Mouse (Mus musculus): ENCODE measurements around the gene Nup98. TPM values are rescaled to one million over a fixed set of nuclear protein-coding genes. Genes with fewer than 3 reads are reported as not detected.
A peak's percentile ranks its signal among the peaks of the same experiment; 100 is the strongest.

Gene Nup98
- polyA plus RNA-seq, 1 experiment, result 18.9 TPM

- 13% methylated on average over 2 of the region's 2 CpGs for WGBS
- H3K4me3 ChIP-seq (replicated peaks; ENCODE audit: control insufficient read depth, low read depth, low read length), result peak overlapping the region; percentile 34
- peaks cover 8% of the 10 kb centered on the region for H3K4me1 ChIP-seq (ENCODE audit: control insufficient read depth, insufficient read depth, low read length)
- peak overlapping the region; percentile 57 for H3K27ac ChIP-seq (ENCODE audit: control insufficient read depth, insufficient read depth, low read depth, low read length, poor library complexity)
- TF ChIP-seq CTCF (IDR thresholded peaks at IDR 0.05; ENCODE audit: control insufficient read depth, insufficient read depth, low read length), result no peak
- no peak for TF ChIP-seq POLR2A (IDR thresholded peaks at IDR 0.05; ENCODE audit: borderline replicate concordance, control insufficient read depth, low read depth, low read length)
Observed at GRCm38 (mm10) chr7:102243870-102244269, 33.9 kb upstream of the Nup98 start.

GRCm38 (mm10) chr7:102242917-102243316 lies 32.9 kb upstream of the Nup98 start:
- H3K4me1 ChIP-seq (ENCODE audit: control insufficient read depth, insufficient read depth, low read length), result peaks cover 8% of the 10 kb centered on the region; the same call in 1 of the 2 replicates
- no peak overlapping the region for H3K4me3 ChIP-seq (replicated peaks; ENCODE audit: control insufficient read depth, low read depth, low read length)
- no peak for TF ChIP-seq CTCF (IDR thresholded peaks at IDR 0.05; ENCODE audit: control insufficient read depth, insufficient read depth, low read length)
- TF ChIP-seq POLR2A (IDR thresholded peaks at IDR 0.05; ENCODE audit: borderline replicate concordance, control insufficient read depth, low read depth, low read length), result no peak
- H3K27ac ChIP-seq (ENCODE audit: control insufficient read depth, insufficient read depth, low read depth, low read length, poor library complexity), result peak overlapping the region; percentile 52; the same call in 1 of the 2 replicates
- 56% methylated on average over 3 of the region's 3 CpGs for WGBS

GRCm38 (mm10) chr7:102242371-102242770 lies 32.4 kb upstream of the Nup98 start:
- TF ChIP-seq POLR2A (IDR thresholded peaks at IDR 0.05; ENCODE audit: borderline replicate concordance, control insufficient read depth, low read depth, low read length), result no peak
- TF ChIP-seq CTCF (IDR thresholded peaks at IDR 0.05; ENCODE audit: control insufficient read depth, insufficient read depth, low read length), result no peak
- H3K4me1 ChIP-seq (ENCODE audit: control insufficient read depth, insufficient read depth, low read length), result peaks cover 8% of the 10 kb centered on the region; the same call in 1 of the 2 replicates
- peak overlapping the region; percentile 8; the same call in 1 of the 2 replicates for H3K27ac ChIP-seq (ENCODE audit: control insufficient read depth, insufficient read depth, low read depth, low read length, poor library complexity)

GRCm38 (mm10) chr7:102239591-102239990 lies 29.6 kb upstream of the Nup98 start:
- TF ChIP-seq POLR2A (IDR thresholded peaks at IDR 0.05; ENCODE audit: borderline replicate concordance, control insufficient read depth, low read depth, low read length) (no peak), CTCF (IDR thresholded peaks at IDR 0.05; ENCODE audit: control insufficient read depth, insufficient read depth, low read length) (no peak)
- H3K4me1 ChIP-seq (ENCODE audit: control insufficient read depth, insufficient read depth, low read length), result peaks cover 7% of the 10 kb centered on the region; the same call in 1 of the 2 replicates
- no peak overlapping the region for H3K27ac ChIP-seq (ENCODE audit: control insufficient read depth, insufficient read depth, low read depth, low read length, poor library complexity)
- no peak overlapping the region for H3K4me3 ChIP-seq (replicated peaks; ENCODE audit: control insufficient read depth, low read depth, low read length)
- 90% methylated on average over 16 of the region's 16 CpGs for WGBS

More at GRCm38 (mm10) chr7:102242371-102242770, 32.4 kb upstream of the Nup98 start:
- H3K4me3 ChIP-seq (replicated peaks; ENCODE audit: control insufficient read depth, low read depth, low read length), result no peak overlapping the region
- 36% methylated on average over 5 of the region's 5 CpGs for WGBS

GRCm38 (mm10) chr7:102238686-102239286 lies 28.8 kb upstream of the Nup98 start:
- 80% methylated on average over 8 of the region's 8 CpGs for WGBS
- TF ChIP-seq POLR2A (IDR thresholded peaks at IDR 0.05; ENCODE audit: borderline replicate concordance, control insufficient read depth, low read depth, low read length), result no peak
- no peak for TF ChIP-seq CTCF (IDR thresholded peaks at IDR 0.05; ENCODE audit: control insufficient read depth, insufficient read depth, low read length)
- no peak overlapping the region for H3K27ac ChIP-seq (ENCODE audit: control insufficient read depth, insufficient read depth, low read depth, low read length, poor library complexity)
- H3K4me3 ChIP-seq (replicated peaks; ENCODE audit: control insufficient read depth, low read depth, low read length), result no peak overlapping the region
- peaks cover 6% of the 10 kb centered on the region; the same call in 1 of the 2 replicates for H3K4me1 ChIP-seq (ENCODE audit: control insufficient read depth, insufficient read depth, low read length)

- 63% methylated on average over 4 of the region's 4 CpGs for WGBS
- no peaks in the 10 kb centered on the region for H3K4me1 ChIP-seq (ENCODE audit: control insufficient read depth, insufficient read depth, low read length)
Observed at GRCm38 (mm10) chr7:102233059-102233458, 23.1 kb upstream of the Nup98 start.

GRCm38 (mm10) chr7:102229814-102230213 lies 19.8 kb upstream of the Nup98 start:
- no peak overlapping the region for H3K27ac ChIP-seq (ENCODE audit: control insufficient read depth, insufficient read depth, low read depth, low read length, poor library complexity)
- H3K4me1 ChIP-seq (ENCODE audit: control insufficient read depth, insufficient read depth, low read length), result no peaks in the 10 kb centered on the region
- WGBS, result 83% methylated on average over 6 of the region's 6 CpGs
- TF ChIP-seq CTCF (IDR thresholded peaks at IDR 0.05; ENCODE audit: control insufficient read depth, insufficient read depth, low read length), result no peak
- TF ChIP-seq POLR2A (IDR thresholded peaks at IDR 0.05; ENCODE audit: borderline replicate concordance, control insufficient read depth, low read depth, low read length), result no peak
- H3K4me3 ChIP-seq (replicated peaks; ENCODE audit: control insufficient read depth, low read depth, low read length), result no peak overlapping the region

More at GRCm38 (mm10) chr7:102233059-102233458, 23.1 kb upstream of the Nup98 start:
- Histone ChIP-seq H3K27ac (ENCODE audit: control insufficient read depth, insufficient read depth, low read depth, low read length, poor library complexity) (no peak overlapping the region), H3K4me3 (replicated peaks; ENCODE audit: control insufficient read depth, low read depth, low read length) (no peak overlapping the region)
- TF ChIP-seq POLR2A (IDR thresholded peaks at IDR 0.05; ENCODE audit: borderline replicate concordance, control insufficient read depth, low read depth, low read length) (no peak), CTCF (IDR thresholded peaks at IDR 0.05; ENCODE audit: control insufficient read depth, insufficient read depth, low read length) (no peak)

- WGBS, result 81% methylated on average over 4 of the region's 4 CpGs
- H3K4me1 ChIP-seq (ENCODE audit: control insufficient read depth, insufficient read depth, low read length), result no peaks in the 10 kb centered on the region
- no peak for TF ChIP-seq CTCF (IDR thresholded peaks at IDR 0.05; ENCODE audit: control insufficient read depth, insufficient read depth, low read length)
- no peak for TF ChIP-seq POLR2A (IDR thresholded peaks at IDR 0.05; ENCODE audit: borderline replicate concordance, control insufficient read depth, low read depth, low read length)
- H3K4me3 ChIP-seq (replicated peaks; ENCODE audit: control insufficient read depth, low read depth, low read length), result no peak overlapping the region
- H3K27ac ChIP-seq (ENCODE audit: control insufficient read depth, insufficient read depth, low read depth, low read length, poor library complexity), result no peak overlapping the region
Observed at GRCm38 (mm10) chr7:102228049-102228670, 18.2 kb upstream of the Nup98 start.

All from bone marrow, adult 2 months (tissue).